Mouse (Mus musculus): ENCODE data around the gene Ntpcr.

DNA sequence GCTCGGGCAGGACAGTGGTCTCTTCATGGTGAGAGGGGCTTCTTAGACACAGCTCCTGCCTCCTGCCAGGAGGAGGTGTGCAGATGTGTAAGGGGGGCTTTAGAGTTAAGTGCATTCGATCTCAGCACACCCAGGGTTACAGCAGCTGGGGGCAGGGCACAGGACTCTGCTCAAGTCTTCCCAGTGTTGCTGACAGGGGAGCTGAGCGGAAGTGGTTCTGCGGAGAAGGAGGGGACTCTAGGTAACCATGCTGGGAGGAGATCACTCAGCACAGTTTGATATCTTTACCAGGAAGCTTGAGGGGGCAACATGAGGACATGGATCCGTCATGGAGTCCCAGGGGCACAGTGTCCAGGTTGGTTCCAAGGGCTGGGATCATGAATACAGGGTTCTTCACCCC lies 11.6 kb downstream of the Ntpcr start:
- TF ChIP-seq CTCF (conservative IDR thresholded peaks at IDR 0.05; ENCODE audit: low read length) (no peak), POU5F1 (IDR thresholded peaks at IDR 0.05; ENCODE audit: borderline replicate concordance, low read length) (no peak)

All from E14TG2a.4 (cell line).